Mouse (Mus musculus): Measurements from ENCODE around the gene Tcirg1.

DNA sequence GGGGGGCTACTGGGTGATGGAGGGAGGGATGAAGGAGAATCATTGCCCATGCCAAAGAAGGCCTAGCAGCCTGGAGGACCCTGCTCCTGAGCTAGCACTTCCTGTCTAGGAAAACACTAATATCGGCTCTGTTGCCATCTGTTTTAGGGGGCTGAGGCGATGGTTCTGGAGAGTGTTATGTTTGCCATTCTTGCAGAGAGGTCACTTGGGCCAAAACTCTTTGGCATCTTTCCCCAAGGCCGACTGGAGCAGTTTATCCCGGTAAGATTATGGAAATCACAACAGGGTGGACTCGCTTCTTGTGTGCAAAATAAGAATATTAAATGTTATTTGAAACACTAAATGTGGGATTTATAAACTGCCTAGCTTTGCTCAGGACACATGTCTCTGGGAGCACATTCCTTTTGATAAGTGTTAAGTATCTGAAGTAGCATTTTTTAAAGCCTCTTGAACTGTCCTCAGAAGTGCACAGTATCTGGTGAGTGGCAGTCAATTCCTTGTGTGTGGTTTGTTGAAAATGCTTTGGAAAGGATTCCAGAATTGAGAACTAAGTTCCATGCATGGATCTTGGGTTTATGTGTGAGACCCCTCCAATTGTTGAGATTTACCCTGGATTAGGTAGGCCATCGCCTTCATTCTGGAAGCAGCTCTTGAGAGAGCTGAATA is 22.5 kb downstream of the Tcirg1 start:
- no peak for TF ChIP-seq CTCF (IDR thresholded peaks at IDR 0.05; ENCODE audit: borderline replicate concordance, extremely low read depth, insufficient read depth, insufficient read length)
- no peak for TF ChIP-seq POLR2A (IDR thresholded peaks at IDR 0.05; ENCODE audit: borderline replicate concordance, extremely low read depth, insufficient read depth, insufficient read length, poor library complexity, severe bottlenecking)
